Mouse (Mus musculus) kidney, adult 2 months (tissue): ENCODE data around the gene Sphk2. TPM values are rescaled to one million over a fixed set of nuclear protein-coding genes. Genes with fewer than 3 reads are reported as not detected.
A peak's percentile ranks its signal among the peaks of the same experiment; 100 is the strongest.

Experiments
- DNase-seq: peaks from one replicate; pipeline ENCODE4 v3.0.0; 2021
- H3K27ac ChIP-seq: fragments of 200-500 bp; 2 replicates; pipeline ENCODE4 v1.5.1; 2012; ENCODE audit warnings: low read depth, low read length, control low read depth, inconsistent platforms; ENCODE audit not compliant: insufficient read depth
- H3K27me3 ChIP-seq: fragments of 200-500 bp; replicated peaks from 2 replicates; pipeline ENCODE4 v1.6.1; 2012; ENCODE audit warnings: mild to moderate bottlenecking, moderate library complexity, low read length, inconsistent platforms; ENCODE audit not compliant: control insufficient read depth, insufficient read depth
- H3K36me3 ChIP-seq: fragments of 200-500 bp; 2 replicates; pipeline ENCODE4 v1.6.1; 2012; ENCODE audit warnings: mild to moderate bottlenecking, moderate library complexity, low read length, inconsistent platforms; ENCODE audit not compliant: control insufficient read depth, insufficient read depth
- H3K4me1 ChIP-seq: fragments of 200-500 bp; 2 replicates; pipeline ENCODE4 v1.6.1; 2011; ENCODE audit warnings: low read length; ENCODE audit not compliant: control insufficient read depth, insufficient read depth
- H3K4me3 ChIP-seq: fragments of 200-500 bp; 2 replicates; pipeline ENCODE4 v1.5.1; 2011; ENCODE audit warnings: mild to moderate bottlenecking, low read depth, low read length, control low read depth; ENCODE audit not compliant: insufficient read depth
- CTCF ChIP-seq: fragments of 200-500 bp; conservative IDR thresholded peaks from 2 replicates; pipeline ENCODE4 v1.5.1; 2011; ENCODE audit warnings: low read depth, mild to moderate bottlenecking, control low read depth, low read length, moderate library complexity, mixed read lengths; ENCODE audit not compliant: insufficient read depth, insufficient read length
- POLR2A ChIP-seq: fragments of 200-500 bp; IDR thresholded peaks from one replicate; pipeline ENCODE4 v1.6.1; 2011; ENCODE audit warnings: low read depth, low read length, control low read depth
- WGBS: fragments of 180-500 bp; shearing (Covaris S2); methylation state at CpG from one replicate; pipeline ENCODE4 v1.1.7; 2018; 5-methylcytosine and 5-hydroxymethylcytosine counted together
- polyA plus RNA-seq: library from polyadenylated mRNA; depleted of rRNA; stranded (reverse); fragments of >200 nt; gene quantifications from 2 replicates; pipeline ENCODE4 v1.2.3, GENCODE M21; 2012

Gene Sphk2
- polyA plus RNA-seq, 1 experiment, result 57.2 TPM

DNA sequence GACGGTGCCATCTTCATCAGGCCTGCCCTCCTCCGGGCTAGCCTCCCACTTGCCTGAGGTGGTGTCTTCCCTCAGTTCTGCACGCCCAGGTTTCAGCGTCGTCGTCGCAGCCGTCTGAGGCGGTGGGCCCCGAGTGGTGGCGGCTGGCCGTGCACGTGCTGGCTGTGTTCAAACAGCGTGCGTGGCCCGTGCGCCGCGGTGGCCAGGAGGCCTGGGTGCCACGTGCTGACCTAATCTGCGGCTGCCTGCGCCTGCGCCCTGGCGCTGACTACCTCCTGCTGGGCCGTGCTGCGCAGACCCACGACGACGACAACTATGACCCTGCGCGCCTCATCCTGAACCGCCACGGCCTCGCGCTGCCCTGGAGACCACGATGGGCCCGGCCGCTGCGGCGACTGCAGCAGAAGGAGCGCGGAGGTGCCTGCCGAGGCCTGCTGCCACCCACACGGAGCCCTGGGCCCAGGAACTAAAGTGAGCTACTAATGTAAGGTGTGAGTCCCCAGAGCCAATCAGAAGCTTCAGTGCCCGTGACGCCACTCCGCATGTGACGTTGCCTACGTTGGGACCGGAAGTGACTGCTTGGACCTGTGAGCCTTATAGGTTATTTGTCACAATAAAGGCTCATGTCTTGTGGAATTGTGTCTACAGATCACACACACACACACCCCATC, 23.7 kb downstream of the Sphk2 start, which contains the start of gene Sec1:
Gene Sec1 (minus strand): TSS at position 482 of the 671 bp plus-strand sequence.
- DNase-seq, result no peak
- TF ChIP-seq POLR2A, result no peak
- TF ChIP-seq CTCF, result no peak
- Histone ChIP-seq H3K4me1 (no peaks in the 10 kb centered on the region), H3K4me3 (no peak within 1 kb of the TSS), H3K27ac (no peak within 1 kb of the TSS), H3K36me3 (no peaks in the 10 kb centered on the region), H3K27me3 (no peaks in the 10 kb centered on the region)
- 93% methylated on average over 50 of the region's 50 CpGs for WGBS

DNA sequence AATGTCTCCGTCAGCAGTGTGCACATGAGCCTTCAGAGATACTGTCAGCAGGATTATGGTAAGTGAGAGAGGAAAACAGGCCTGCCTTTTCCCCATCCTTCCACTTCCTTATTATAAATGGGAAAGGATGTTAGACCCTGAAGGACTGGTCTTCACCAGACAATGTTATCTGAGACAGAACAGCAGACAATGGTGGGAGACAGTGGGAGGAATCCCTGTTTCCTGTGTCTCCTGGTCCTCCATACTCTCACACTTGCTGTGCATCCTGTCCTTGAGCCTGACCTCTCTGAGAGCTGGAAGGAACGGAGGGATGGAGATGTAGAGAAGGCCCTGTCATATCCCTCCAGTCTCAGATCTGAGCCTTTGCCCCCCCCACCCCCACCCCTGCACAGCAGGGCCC, 25.4 kb downstream of the Sphk2 start:
- H3K36me3 ChIP-seq, result no peaks in the 10 kb centered on the region
- no peaks in the 10 kb centered on the region for H3K27me3 ChIP-seq
- H3K27ac ChIP-seq, result no peak overlapping the region
- 82% methylated on average over 2 of the region's 2 CpGs for WGBS
- no peaks in the 10 kb centered on the region for H3K4me1 ChIP-seq
- H3K4me3 ChIP-seq, result no peak overlapping the region
- no peak for DNase-seq
- no peak for TF ChIP-seq CTCF
- no peak for TF ChIP-seq POLR2A

DNA sequence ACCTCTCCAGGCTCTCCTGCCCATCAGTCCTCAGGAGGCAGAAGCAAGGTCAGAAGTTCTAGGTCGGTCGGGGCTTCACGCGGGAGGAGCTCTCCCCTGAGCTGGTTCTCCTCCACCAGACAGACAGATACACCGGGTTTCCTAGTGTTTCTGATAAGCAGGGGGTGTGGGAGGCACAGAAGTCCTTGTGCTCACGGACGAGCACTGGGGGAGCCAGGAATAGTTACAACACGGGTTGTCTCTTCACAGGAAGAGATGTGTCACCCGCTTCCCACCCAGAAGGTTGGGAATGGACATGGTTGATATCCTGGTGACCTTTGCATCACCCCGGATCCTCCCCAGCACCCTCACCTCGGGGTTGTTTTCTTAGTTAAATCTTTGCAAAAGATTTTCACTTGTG, 28.0 kb downstream of the Sphk2 start:
- Histone ChIP-seq H3K4me3 (no peak overlapping the region), H3K4me1 (no peaks in the 10 kb centered on the region)
- 44% methylated on average over 11 of the region's 11 CpGs for WGBS

DNA sequence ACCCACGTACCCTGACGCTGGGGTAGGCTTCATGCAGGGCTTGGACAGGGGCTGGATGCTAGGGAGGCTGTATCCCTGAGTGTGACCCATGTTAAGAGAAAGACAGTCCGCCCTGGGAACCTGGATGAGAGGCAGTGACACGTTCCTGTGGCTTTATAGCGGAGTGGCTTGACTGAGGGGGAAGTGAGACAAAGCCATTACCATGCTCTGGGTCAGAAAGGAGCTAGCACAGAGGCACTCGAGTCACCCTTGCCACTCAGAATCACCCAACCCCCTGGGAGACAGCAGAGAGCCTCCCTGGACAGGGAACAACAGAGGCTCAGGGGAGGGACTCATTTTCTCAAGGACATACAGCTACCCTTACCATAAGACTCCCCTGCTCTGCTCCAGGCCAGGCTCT, 28.7 kb downstream of the Sphk2 start:
- WGBS, result 68% methylated on average over 6 of the region's 6 CpGs
- Histone ChIP-seq H3K4me1 (no peaks in the 10 kb centered on the region), H3K27me3 (no peaks in the 10 kb centered on the region), H3K36me3 (no peaks in the 10 kb centered on the region), H3K27ac (no peak overlapping the region), H3K4me3 (no peak overlapping the region)
- no peak for DNase-seq
- TF ChIP-seq CTCF, result no peak
- no peak for TF ChIP-seq POLR2A

More for the DNA sequence above, 28.0 kb downstream of the Sphk2 start:
- H3K27me3 ChIP-seq, result no peaks in the 10 kb centered on the region
- peak overlapping the region; percentile 51 for H3K27ac ChIP-seq
- TF ChIP-seq CTCF (no peak), POLR2A (no peak)
- no peaks in the 10 kb centered on the region for H3K36me3 ChIP-seq
- peak; percentile 26 for DNase-seq

GRCm38 (mm10) chr7:45686841-45687240, 31.0 kb downstream of the Sphk2 start:
- peaks cover 4% of the 10 kb centered on the region; the same call in 1 of the 2 replicates for H3K4me1 ChIP-seq

GRCm38 (mm10) chr7:45685811-45686210, 32.0 kb downstream of the Sphk2 start:
- H3K27me3 ChIP-seq, result no peaks in the 10 kb centered on the region
- H3K27ac ChIP-seq, result no peak overlapping the region
- DNase-seq, result no peak
- TF ChIP-seq POLR2A, result no peak
- TF ChIP-seq CTCF, result no peak
- WGBS, result 70% methylated on average over 10 of the region's 10 CpGs
- H3K36me3 ChIP-seq, result no peaks in the 10 kb centered on the region
- H3K4me1 ChIP-seq, result peaks cover 4% of the 10 kb centered on the region; the same call in 1 of the 2 replicates
- H3K4me3 ChIP-seq, result no peak overlapping the region

More at GRCm38 (mm10) chr7:45686841-45687240, 31.0 kb downstream of the Sphk2 start:
- TF ChIP-seq POLR2A (no peak), CTCF (no peak)
- Histone ChIP-seq H3K4me3 (no peak overlapping the region), H3K36me3 (no peaks in the 10 kb centered on the region), H3K27me3 (no peaks in the 10 kb centered on the region), H3K27ac (no peak overlapping the region)
- WGBS, result 65% methylated on average over 3 of the region's 3 CpGs
- DNase-seq, result peak; percentile 48

DNA sequence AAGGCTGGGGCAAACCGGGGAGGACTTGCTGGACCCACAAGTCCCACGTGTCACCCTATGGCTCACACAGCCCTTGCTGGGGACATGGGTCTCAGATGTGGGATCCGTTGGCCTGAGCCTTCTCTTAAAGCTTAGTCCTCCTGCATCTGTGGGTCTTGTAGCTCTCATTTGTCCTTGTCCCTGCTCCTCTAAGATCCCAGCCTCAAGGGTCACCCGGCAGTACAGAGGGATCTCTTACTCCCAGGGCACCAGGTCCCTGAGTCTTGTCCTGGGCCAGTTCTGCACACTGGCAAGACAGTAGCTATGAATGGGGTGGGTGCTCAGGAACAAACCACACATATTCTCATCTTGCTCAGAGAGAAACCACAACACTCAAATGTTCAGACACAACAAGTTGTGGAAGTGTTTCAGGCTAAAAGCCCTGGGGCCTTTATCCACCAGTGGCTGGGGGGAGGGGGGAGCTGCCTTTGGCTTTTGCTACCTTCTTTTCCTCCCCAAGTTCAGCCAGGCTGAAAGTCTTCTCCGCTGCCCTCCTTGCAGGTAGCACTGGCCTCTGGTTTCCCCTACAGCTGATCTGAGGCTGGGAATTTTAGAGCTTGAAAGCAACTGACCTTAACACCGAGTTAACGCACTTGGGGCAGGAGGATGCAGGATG, 34.3 kb downstream of the Sphk2 start, which contains the start of gene Ntn5:
Gene Ntn5 (plus strand): TSS at position 627 of the 655 bp plus-strand sequence.
- no peaks in the 10 kb centered on the region for H3K27me3 ChIP-seq
- TF ChIP-seq CTCF, result no peak
- no peak for TF ChIP-seq POLR2A
- peaks cover 8% of the 10 kb centered on the region for H3K4me1 ChIP-seq
- no peak within 1 kb of the TSS for H3K27ac ChIP-seq
- 83% methylated on average over 7 of the region's 7 CpGs for WGBS
- no peak for DNase-seq
- H3K4me3 ChIP-seq, result no peak within 1 kb of the TSS
- H3K36me3 ChIP-seq, result no peaks in the 10 kb centered on the region
